Mouse (Mus musculus): Measurements from ENCODE around the gene Pabpn1l.
"Not testable (repeated sequence)": the region's sequence is repeated elsewhere in the genome, so short reads cannot be mapped to it uniquely, and the experiment has no call there.

The Pabpn1l gene

GRCm38 (mm10) chr8:122575735-122576647, 46.5 kb downstream of the Pabpn1l start:
- DNase-seq (ENCODE audit: low spot score), result peak; percentile 40

- DNase-seq (ENCODE audit: low spot score), result no peak
Observed at GRCm38 (mm10) chr8:122575286-122575685, 47.3 kb downstream of the Pabpn1l start.

GRCm38 (mm10) chr8:122574667-122575251, 47.8 kb downstream of the Pabpn1l start:
- peak; percentile 93 for DNase-seq (ENCODE audit: low spot score)

- no peak for DNase-seq (ENCODE audit: low spot score)
Observed at GRCm38 (mm10) chr8:122574264-122574663, 48.3 kb downstream of the Pabpn1l start.

- DNase-seq (ENCODE audit: low spot score), result peak; percentile 40
Observed at GRCm38 (mm10) chr8:122573577-122573976, 49.0 kb downstream of the Pabpn1l start.

GRCm38 (mm10) chr8:122573176-122573575, 49.4 kb downstream of the Pabpn1l start:
- not testable (repeated sequence) for DNase-seq (ENCODE audit: low spot score)

- DNase-seq (ENCODE audit: low spot score), result no peak
Observed at GRCm38 (mm10) chr8:122572751-122573150, 49.8 kb downstream of the Pabpn1l start.

- DNase-seq (ENCODE audit: low spot score), result no peak
Observed at GRCm38 (mm10) chr8:122571750-122572267, 50.7 kb downstream of the Pabpn1l start.

- DNase-seq (ENCODE audit: low spot score), result no peak
Observed at GRCm38 (mm10) chr8:122571153-122571552, 51.4 kb downstream of the Pabpn1l start.

GRCm38 (mm10) chr8:122569996-122570395, 52.5 kb downstream of the Pabpn1l start:
- no peak for DNase-seq (ENCODE audit: low spot score)
